Mouse (Mus musculus) gastrocnemius, adult 2 months (tissue): Measurements from ENCODE around the gene Dusp22. TPM values are rescaled to one million over a fixed set of nuclear protein-coding genes. Genes with fewer than 3 reads are reported as not detected.

Experiments used
- DNase-seq: peaks from one replicate; pipeline ENCODE4 v3.0.0; 2022
- H3K27ac ChIP-seq: fragments of 200-600 bp; 2 replicates; pipeline ENCODE4 v1.8.1; 2022; ENCODE audit warnings: mild to moderate bottlenecking
- H3K4me3 ChIP-seq: fragments of 200-600 bp; 2 replicates; pipeline ENCODE4 v1.8.1; 2022; ENCODE audit warnings: mild to moderate bottlenecking, moderate library complexity
- CTCF ChIP-seq: fragments of 200-600 bp; IDR thresholded peaks from 2 replicates; pipeline ENCODE4 v1.8.1; 2022; ENCODE audit warnings: antibody characterized with exemption, mild to moderate bottlenecking, moderate library complexity
- intact Hi-C: fragments of 180-260 bp; cut with DNase I; formaldehyde crosslinking; loops from one replicate; pipeline ENCODE4 v1.15.1; 2025
- total RNA-seq, 2 experiments: library from RNA; stranded (reverse); gene quantifications; 2 replicates each; pipeline ENCODE4 v1.2.3; 2021

The Dusp22 gene
- total RNA-seq, 2 experiments from 2014 or later: 36.2 to 59.5 TPM

GRCm38 (mm10) chr13:30749557-30750141, 89.8 kb downstream of the Dusp22 start:
- Histone ChIP-seq H3K27ac (peak overlapping the region; percentile 72), H3K4me3 (peak overlapping the region; percentile 81)
- no peak for TF ChIP-seq CTCF
- intact Hi-C loops: no loop called here
- peak; percentile 36 for DNase-seq

- peak overlapping the region; percentile 81 for H3K4me3 ChIP-seq
- peak; percentile 41 for DNase-seq
Observed at GRCm38 (mm10) chr13:30750461-30751303, 90.9 kb downstream of the Dusp22 start.

GRCm38 (mm10) chr13:30751304-30751580, 91.4 kb downstream of the Dusp22 start:
- TF ChIP-seq CTCF: no peak
- H3K27ac ChIP-seq: no peak overlapping the region
- intact Hi-C loops: no loop called here

More at GRCm38 (mm10) chr13:30750461-30751303, 90.9 kb downstream of the Dusp22 start:
- peak overlapping the region; percentile 72; the same call in 1 of the 2 replicates for H3K27ac ChIP-seq
- intact Hi-C loops: no loop called here
- no peak for TF ChIP-seq CTCF

GRCm38 (mm10) chr13:30752581-30753187, 92.9 kb downstream of the Dusp22 start:
- Histone ChIP-seq H3K27ac (no peak overlapping the region), H3K4me3 (no peak overlapping the region)
- intact Hi-C loops: no loop called here
- DNase-seq: no peak
- no peak for TF ChIP-seq CTCF

More at GRCm38 (mm10) chr13:30751304-30751580, 91.4 kb downstream of the Dusp22 start:
- no peak for DNase-seq
- H3K4me3 ChIP-seq: peak overlapping the region; percentile 81

- Histone ChIP-seq H3K4me3 (no peak overlapping the region), H3K27ac (no peak overlapping the region)
- no peak for TF ChIP-seq CTCF
- intact Hi-C loops: no loop called here
- no peak for DNase-seq
Observed at GRCm38 (mm10) chr13:30753441-30753840, 93.6 kb downstream of the Dusp22 start.

DNA sequence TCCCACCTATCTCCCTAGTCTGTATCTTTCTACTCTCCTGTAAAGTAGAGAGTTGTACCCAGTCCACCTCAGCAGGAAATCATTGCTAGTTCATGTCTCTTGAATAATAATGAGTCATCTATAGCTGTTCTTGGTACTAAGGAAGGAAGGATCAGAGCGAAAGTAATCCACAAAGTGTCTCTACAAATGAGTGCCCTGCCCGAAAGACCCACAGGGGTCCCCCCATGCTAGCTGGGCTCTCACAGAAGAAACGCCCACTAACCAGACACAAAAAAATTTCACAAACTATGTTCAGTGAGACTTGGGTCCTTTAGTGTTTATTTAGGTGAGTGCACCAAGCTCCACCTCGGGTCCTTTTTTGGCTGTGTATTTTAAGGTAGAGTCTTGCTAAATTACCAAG, 94.3 kb downstream of the Dusp22 start:
- DNase-seq: no peak
- intact Hi-C loops: no loop called here
- TF ChIP-seq CTCF: no peak
- Histone ChIP-seq H3K4me3 (no peak overlapping the region), H3K27ac (no peak overlapping the region)

DNA sequence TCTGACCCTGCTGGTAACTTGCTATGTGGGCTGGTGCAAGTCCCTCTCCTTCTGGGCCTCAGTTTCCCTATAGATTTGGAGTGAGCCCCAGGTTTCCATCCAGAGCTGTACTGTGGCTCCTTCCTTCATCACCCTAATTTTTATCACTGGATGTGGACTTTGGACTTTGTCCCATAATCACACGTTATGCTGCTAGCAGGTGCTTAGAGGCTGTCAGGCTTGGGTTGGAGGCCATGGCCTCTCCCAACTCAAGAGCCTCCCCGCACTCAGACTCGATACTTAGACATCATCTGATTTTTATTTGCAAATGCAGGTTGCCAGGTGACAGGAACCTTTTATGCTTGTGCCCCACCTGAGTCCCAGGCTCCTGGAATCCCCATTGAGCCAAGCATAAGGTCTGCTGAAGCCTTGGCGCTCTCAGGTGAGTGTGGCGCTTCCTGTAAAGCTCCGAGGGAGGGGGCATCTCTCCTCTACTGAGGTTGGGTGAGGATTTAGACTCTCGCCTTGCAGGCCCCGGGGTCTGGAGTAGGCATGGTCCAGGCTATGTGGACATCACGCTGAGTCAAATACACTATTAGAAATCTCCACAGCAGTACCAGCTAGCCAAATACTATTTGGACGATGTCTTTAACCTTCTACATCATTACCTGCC, 95.2 kb downstream of the Dusp22 start:
- H3K4me3 ChIP-seq: no peak overlapping the region
- DNase-seq: no peak
- H3K27ac ChIP-seq: no peak overlapping the region
- TF ChIP-seq CTCF: no peak
- intact Hi-C loops: no loop called here

GRCm38 (mm10) chr13:30755577-30755976, 95.8 kb downstream of the Dusp22 start:
- H3K4me3 ChIP-seq: no peak overlapping the region
- no peak overlapping the region for H3K27ac ChIP-seq
- DNase-seq: no peak
- intact Hi-C loops: no loop called here
- TF ChIP-seq CTCF: no peak

- intact Hi-C loops: no loop called here
- Histone ChIP-seq H3K4me3 (no peak overlapping the region), H3K27ac (no peak overlapping the region)
- no peak for TF ChIP-seq CTCF
- no peak for DNase-seq
Observed at GRCm38 (mm10) chr13:30755998-30756639, 96.3 kb downstream of the Dusp22 start.

GRCm38 (mm10) chr13:30757264-30757900, 97.6 kb downstream of the Dusp22 start:
- H3K4me3 ChIP-seq: no peak overlapping the region

GRCm38 (mm10) chr13:30758789-30759381, 99.1 kb downstream of the Dusp22 start:
- H3K4me3 ChIP-seq: no peak overlapping the region
- no peak for TF ChIP-seq CTCF
- H3K27ac ChIP-seq: no peak overlapping the region
- intact Hi-C loops: no loop called here
- DNase-seq: no peak

More at GRCm38 (mm10) chr13:30757264-30757900, 97.6 kb downstream of the Dusp22 start:
- H3K27ac ChIP-seq: no peak overlapping the region
- no peak for DNase-seq
- TF ChIP-seq CTCF: no peak
- intact Hi-C loops: no loop called here
